Mouse (Mus musculus) embryonic facial prominence, embryonic 10.5 days (tissue): ENCODE data around the gene Arid5b. TPM values are rescaled to one million over a fixed set of nuclear protein-coding genes. Genes with fewer than 3 reads are reported as not detected.

Source experiments
- DNase-seq: peaks from one replicate; pipeline ENCODE4 v3.0.0-alpha.2; 2017; ENCODE audit warnings: low spot score
- H3K27ac ChIP-seq: fragments of 300-500 bp; sonication (generic); replicated peaks from 2 replicates; pipeline ENCODE4 v1.5.1; 2016; ENCODE audit warnings: mild to moderate bottlenecking
- H3K27me3 ChIP-seq: fragments of 300-500 bp; sonication (generic); replicated peaks from 2 replicates; pipeline ENCODE4 v1.6.1; 2016; ENCODE audit warnings: low read depth, mild to moderate bottlenecking; ENCODE audit not compliant: poor library complexity, severe bottlenecking
- H3K36me3 ChIP-seq: fragments of 300-500 bp; sonication (generic); replicated peaks from 2 replicates; pipeline ENCODE4 v1.6.1; 2016; ENCODE audit warnings: mild to moderate bottlenecking, moderate library complexity
- H3K4me1 ChIP-seq: fragments of 300-500 bp; sonication (generic); 2 replicates; pipeline ENCODE4 v1.6.1; 2016
- H3K4me3 ChIP-seq: fragments of 300-500 bp; sonication (generic); 2 replicates; pipeline ENCODE4 v1.5.1; 2016; ENCODE audit warnings: mild to moderate bottlenecking, moderate library complexity
- H3K9me3 ChIP-seq: fragments of 300-500 bp; sonication (generic); 2 replicates; pipeline ENCODE4 v1.6.1; 2016; ENCODE audit warnings: mild to moderate bottlenecking
- WGBS: fragments of 180-500 bp; shearing (Covaris S2); methylation state at CpG from one replicate; pipeline ENCODE4 v1.1.7; 2016; 5-methylcytosine and 5-hydroxymethylcytosine counted together
- polyA plus RNA-seq: library from polyadenylated mRNA; unstranded; fragments of >200 nt; fragmentation: Nextera tagmentation; extraction: Ambion mirVana; gene quantifications from 2 replicates; pipeline ENCODE4 v1.2.1, GENCODE M21; 2016

The Arid5b gene
- polyA plus RNA-seq, 1 experiment from 2014 or later: 19.7 TPM

DNA sequence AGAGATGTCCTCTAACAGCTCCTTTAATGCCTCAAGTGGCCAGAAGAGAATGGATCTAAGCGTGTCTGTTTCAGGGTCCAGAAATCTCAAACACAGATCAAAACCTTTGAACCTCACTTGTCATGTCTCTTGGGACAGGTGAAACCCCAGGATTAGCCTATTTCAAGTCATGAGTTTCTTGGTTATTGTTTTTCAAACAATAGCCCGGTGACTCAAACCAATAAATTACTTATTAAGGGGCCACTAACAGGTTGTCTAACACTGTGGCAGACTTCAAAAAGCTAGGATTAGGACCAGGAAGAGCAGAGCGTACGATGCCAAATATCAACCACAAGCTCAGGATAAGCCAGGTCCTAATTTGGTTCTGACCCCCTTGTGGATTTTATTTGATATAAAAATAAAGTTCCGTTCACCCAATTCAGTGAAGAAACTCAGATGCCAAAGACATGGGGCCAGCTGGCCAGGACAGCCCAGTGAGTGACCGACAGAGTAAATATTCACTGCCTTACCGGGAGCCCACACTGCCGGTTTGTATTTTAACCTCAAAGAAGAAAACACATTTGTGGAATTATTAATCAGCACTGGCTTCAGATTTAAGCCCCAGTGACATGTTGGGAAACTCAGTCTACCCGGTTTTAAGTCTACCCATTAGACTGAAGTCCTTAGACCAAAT, 15.1 kb downstream of the Arid5b start:
- Histone ChIP-seq H3K4me3 (no peak overlapping the region), H3K27me3 (no peaks in the 10 kb centered on the region), H3K27ac (no peak overlapping the region), H3K9me3 (no peaks in the 10 kb centered on the region), H3K36me3 (peaks cover 28% of the 10 kb centered on the region; the same call in 1 of the 2 replicates), H3K4me1 (peaks cover 12% of the 10 kb centered on the region; the same call in 1 of the 2 replicates)
- DNase-seq: no peak
- 92% methylated on average over 9 of the region's 9 CpGs for WGBS

DNA sequence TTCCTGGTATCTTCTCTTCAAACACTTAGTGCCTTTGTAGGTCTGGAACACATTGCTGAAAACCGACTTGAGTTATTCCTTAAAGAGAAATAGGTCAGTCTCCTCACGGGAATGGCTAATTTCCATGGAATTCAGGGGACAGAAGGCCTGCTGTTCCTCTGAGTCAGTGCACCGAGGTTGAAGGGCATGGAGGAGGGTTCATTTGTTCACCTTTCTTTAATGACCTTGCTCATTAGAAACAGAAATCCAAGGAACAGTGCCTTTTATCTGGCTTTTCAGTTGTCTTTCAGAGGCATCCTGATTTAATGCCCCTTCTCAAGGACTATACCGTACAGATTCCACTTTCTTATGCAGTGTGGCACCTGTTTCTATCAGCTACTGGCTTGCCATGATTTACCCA, 18.9 kb downstream of the Arid5b start:
- DNase-seq: no peak
- Histone ChIP-seq H3K4me3 (no peak overlapping the region), H3K27me3 (no peaks in the 10 kb centered on the region), H3K36me3 (peaks cover 24% of the 10 kb centered on the region; the same call in 1 of the 2 replicates), H3K9me3 (no peaks in the 10 kb centered on the region), H3K27ac (no peak overlapping the region), H3K4me1 (peaks cover 9% of the 10 kb centered on the region; the same call in 1 of the 2 replicates)
- WGBS: 43% methylated on average over 4 of the region's 4 CpGs

DNA sequence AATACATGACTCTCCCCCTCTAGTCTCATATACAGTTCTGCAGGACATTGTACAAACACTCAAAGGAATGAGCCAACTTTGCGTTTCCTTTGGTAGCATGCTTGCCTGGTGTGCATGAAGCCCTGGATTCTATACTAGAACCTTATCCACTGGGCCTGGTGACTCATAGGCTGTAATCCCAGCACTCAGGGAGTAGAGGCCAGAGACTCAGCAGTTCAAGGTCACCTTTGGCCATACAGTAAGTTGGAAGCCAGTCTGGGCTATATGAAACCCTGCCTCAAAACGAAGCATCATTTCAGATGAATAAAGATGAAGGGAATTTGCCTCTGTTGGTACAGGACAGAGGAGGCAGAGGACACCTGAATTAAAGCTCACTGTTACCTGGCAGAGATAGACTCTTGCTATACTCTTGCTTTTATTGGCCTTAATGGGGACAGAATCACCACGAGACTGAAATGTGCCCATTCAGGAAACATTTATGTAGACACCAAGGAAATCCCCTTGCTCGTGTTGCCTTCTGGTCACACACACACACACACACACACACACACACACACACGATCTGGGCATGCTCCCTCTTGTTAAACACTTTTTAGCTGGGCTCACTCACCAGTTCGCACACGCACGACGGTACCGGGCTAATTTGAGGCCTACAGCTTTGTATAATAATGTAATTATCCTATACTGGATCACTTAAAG, 21.0 kb downstream of the Arid5b start:
- peaks cover 19% of the 10 kb centered on the region; the same call in 1 of the 2 replicates for H3K36me3 ChIP-seq
- H3K9me3 ChIP-seq: no peaks in the 10 kb centered on the region
- 93% methylated on average over 10 of the region's 10 CpGs for WGBS
- no peak overlapping the region for H3K27ac ChIP-seq
- DNase-seq: no peak
- H3K4me3 ChIP-seq: no peak overlapping the region
- no peaks in the 10 kb centered on the region for H3K27me3 ChIP-seq
- peaks cover 19% of the 10 kb centered on the region; the same call in 1 of the 2 replicates for H3K4me1 ChIP-seq

DNA sequence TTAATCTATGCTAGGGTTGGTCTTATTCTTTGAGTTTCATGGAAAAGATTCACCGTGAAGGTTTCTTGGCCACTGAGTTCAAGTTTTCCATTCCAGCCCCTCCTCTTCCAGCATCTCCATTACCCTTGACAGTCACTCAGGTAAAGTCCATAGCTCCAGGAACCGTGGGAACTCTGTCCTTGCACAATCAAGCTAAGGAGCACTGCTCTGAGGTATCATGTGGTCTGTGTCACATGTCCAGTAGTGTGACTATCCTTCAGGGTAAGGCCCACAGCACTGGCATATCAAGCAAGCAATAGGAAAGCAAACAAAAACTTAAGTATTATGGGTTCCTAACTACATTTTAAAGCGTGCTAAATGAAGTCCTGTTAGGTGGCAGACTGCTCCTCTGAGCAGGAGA, 22.4 kb downstream of the Arid5b start:
- peaks cover 21% of the 10 kb centered on the region; the same call in 1 of the 2 replicates for H3K36me3 ChIP-seq
- no peak overlapping the region for H3K27ac ChIP-seq
- 87% methylated on average over 3 of the region's 3 CpGs for WGBS
- H3K4me3 ChIP-seq: no peak overlapping the region
- H3K9me3 ChIP-seq: no peaks in the 10 kb centered on the region
- H3K27me3 ChIP-seq: no peaks in the 10 kb centered on the region
- peaks cover 13% of the 10 kb centered on the region; the same call in 1 of the 2 replicates for H3K4me1 ChIP-seq
- no peak for DNase-seq

DNA sequence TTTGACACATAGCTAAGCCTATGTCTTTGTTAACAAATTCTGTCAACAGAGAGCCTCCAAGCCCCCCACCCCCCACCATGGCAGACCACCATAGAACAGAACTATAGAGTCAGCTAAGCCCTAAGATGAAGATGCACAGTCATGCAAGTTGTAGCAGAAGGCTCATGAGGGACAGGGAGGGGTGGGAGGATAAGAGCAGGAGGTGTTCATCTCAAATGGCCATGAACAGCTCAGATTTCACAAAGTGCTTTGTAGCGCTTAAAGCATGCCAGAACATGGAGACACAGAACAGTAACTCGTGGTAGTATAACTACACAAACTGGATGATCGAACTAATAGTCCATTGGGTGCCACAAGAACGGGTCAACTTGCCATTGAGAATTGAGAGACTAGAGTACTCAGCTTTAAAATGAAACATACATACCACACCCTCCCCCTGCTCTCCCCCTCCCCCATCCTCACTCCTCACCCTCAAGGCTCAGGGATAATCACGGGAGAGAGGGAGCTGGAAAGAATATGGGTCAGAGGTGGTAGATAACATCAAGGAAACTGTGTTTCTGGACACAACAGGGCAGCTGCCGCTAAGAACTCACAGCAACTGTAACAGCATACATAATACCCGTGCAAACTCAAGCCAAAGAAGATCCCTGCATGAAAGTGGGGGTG, 25.0 kb downstream of the Arid5b start:
- peaks cover 11% of the 10 kb centered on the region; the same call in 1 of the 2 replicates for H3K36me3 ChIP-seq
- peaks cover 16% of the 10 kb centered on the region; the same call in 1 of the 2 replicates for H3K4me1 ChIP-seq
- no peaks in the 10 kb centered on the region for H3K27me3 ChIP-seq
- 76% methylated on average over 7 of the region's 7 CpGs for WGBS
- no peaks in the 10 kb centered on the region for H3K9me3 ChIP-seq
- DNase-seq: no peak
- H3K4me3 ChIP-seq: no peak overlapping the region
- no peak overlapping the region for H3K27ac ChIP-seq

DNA sequence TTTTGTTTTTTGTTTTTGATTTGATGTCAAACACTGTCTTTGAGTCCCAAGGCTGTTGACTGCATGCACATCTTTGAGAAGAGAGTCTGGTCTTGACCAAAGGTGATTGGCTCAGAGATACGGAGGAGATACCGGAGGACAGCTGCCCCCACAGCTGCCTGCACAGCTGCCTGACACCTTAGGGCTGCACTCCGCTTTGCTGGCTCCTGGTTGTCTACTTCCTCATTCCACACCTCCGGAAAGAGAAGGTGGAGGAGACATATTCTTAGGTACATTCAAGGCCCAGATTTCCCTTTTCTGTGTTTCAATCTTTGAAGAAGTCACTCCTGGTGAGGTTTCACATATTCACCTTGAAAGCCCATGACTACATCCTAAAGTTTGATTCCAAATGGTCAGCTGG, 25.9 kb downstream of the Arid5b start:
- H3K27me3 ChIP-seq: no peaks in the 10 kb centered on the region
- no peaks in the 10 kb centered on the region for H3K9me3 ChIP-seq
- H3K4me3 ChIP-seq: no peak overlapping the region
- no peak for DNase-seq
- no peak overlapping the region for H3K27ac ChIP-seq
- peaks cover 24% of the 10 kb centered on the region; the same call in 1 of the 2 replicates for H3K4me1 ChIP-seq
- peaks cover 11% of the 10 kb centered on the region; the same call in 1 of the 2 replicates for H3K36me3 ChIP-seq
- 95% methylated on average over 4 of the region's 4 CpGs for WGBS

DNA sequence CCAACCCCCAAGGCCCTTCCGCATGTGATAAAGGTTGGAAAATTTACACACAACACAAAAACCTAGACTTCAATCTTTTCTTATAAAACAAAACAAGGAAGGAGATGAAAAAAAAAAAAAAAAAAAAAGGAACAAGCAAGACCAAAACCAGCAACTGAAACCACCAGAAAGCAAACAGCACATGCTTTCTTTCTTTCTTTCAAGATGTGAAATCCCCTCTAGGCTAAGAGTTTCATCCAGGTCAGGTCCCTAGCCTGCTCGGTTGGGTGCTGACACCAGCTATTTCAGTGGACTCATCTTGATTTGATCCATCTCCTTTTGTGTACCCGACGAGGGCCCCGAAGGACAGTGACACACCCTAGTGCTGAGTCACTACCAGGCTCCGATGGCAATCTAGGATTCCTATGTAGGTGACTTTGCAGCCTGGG, 29.2 kb downstream of the Arid5b start:
- Histone ChIP-seq H3K36me3 (peaks cover 7% of the 10 kb centered on the region; the same call in 1 of the 2 replicates), H3K4me1 (peaks cover 25% of the 10 kb centered on the region; the same call in 1 of the 2 replicates), H3K9me3 (no peaks in the 10 kb centered on the region), H3K4me3 (no peak overlapping the region), H3K27me3 (no peaks in the 10 kb centered on the region), H3K27ac (no peak overlapping the region)
- WGBS: 63% methylated on average over 6 of the region's 6 CpGs
- no peak for DNase-seq

DNA sequence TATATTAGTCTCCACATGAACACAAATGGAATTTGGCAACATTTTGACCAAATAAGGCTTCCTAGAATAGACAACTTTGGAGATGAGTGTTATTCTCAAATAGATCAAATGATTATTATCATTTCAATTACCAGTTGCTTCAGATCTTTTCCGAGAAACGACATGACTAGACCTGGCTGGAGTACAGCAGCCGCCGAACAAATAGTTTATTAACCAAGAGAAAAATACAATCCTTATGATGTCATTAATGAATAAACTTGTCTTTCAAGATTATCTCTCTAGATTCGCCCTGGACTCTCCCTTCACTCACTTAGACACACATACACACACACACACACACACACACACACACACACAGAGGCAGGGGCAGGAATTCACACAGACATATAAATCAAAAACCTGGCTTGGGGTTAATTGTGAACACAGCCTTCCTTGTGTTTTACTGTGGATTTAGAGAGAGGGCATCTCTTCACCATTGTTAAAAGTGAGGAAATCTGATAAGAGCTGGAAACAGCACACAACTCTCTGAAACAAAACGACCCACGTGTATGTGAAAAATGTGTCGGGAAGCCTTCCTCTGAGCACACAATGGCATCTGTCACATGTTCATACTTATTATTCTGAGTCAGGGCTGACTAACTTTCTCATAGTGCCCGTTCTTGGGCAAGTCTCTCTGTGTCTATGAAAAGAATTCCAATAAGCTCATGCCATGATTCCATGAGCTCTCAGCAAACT, 30.1 kb downstream of the Arid5b start:
- Histone ChIP-seq H3K4me1 (peaks cover 17% of the 10 kb centered on the region; the same call in 1 of the 2 replicates), H3K4me3 (no peak overlapping the region), H3K27me3 (no peaks in the 10 kb centered on the region), H3K36me3 (peaks cover 7% of the 10 kb centered on the region; the same call in 1 of the 2 replicates), H3K9me3 (no peaks in the 10 kb centered on the region), H3K27ac (no peak overlapping the region)
- 69% methylated on average over 9 of the region's 9 CpGs for WGBS
- DNase-seq: no peak

DNA sequence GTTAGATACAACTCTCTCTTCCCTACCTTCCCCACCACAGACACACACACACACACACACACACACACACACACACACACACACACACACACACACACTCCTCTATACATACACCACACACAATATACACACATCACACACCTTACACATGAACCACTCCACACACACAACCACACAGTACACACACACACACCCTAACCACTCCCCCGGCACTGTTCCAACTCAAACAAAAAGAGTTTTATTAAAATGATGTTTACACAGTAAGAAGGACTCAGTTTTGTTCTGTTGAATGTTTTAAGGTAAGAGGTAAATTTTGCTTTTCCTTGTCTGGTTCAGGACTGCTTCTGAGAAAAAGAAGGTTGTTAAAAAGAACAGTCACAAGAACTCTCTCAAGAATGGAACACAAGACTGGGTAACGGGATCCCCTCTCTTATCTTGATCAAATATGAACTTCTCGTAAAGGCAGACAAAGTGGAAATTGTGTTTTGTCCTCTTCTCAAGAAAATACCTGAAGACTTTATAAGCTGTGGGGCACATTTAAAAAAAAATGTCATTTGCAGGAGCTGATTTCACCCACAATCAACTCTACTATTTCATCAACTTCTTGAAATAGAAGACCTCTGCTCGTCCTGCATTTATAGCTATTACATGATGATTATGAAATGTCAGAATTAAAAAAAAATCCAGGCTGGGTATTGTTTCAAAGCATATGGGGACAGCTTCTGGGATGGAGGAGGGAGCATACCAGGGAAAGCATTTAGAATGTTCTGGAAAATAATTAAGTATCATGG, 30.9 kb downstream of the Arid5b start:
- DNase-seq: no peak
- H3K4me1 ChIP-seq: peaks cover 15% of the 10 kb centered on the region; the same call in 1 of the 2 replicates
- WGBS: 86% methylated on average over 4 of the region's 4 CpGs
- H3K4me3 ChIP-seq: no peak overlapping the region
- H3K9me3 ChIP-seq: no peaks in the 10 kb centered on the region
- H3K36me3 ChIP-seq: peaks cover 11% of the 10 kb centered on the region
- no peak overlapping the region for H3K27ac ChIP-seq
- H3K27me3 ChIP-seq: no peaks in the 10 kb centered on the region

DNA sequence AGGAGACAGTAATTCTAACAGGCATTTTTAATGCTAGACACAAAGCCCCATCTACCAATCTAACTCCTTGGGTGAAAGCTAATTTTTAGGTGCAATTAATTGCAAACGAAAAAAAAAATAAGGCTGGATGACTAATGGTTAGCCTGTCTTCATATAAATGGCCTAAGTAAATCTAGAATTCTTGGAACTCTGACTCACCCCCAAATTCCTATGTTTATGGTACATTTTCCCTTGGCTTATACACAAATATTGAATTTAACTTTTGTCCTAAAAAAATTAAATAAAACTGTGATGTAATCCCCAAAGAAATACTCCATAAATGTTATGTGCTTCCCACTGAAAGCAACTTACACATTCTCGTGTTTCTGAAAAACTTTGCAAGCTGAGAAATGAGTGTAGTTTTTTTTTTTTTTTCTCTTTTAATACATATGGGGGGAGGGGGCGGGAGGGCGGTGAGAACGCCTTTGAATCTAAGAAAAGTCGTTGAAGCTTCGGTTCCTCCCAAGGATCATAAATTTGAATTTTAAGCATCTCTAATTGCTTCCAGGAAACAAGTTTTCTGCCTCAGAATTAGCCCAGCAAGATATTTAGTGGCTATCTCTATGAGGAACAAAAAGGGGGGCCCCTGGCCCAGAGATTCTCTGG, 31.8 kb downstream of the Arid5b start:
- WGBS: 74% methylated on average over 7 of the region's 7 CpGs
- DNase-seq: no peak

More for the DNA sequence above, 31.8 kb downstream of the Arid5b start:
- H3K4me3 ChIP-seq: no peak overlapping the region
- no peaks in the 10 kb centered on the region for H3K9me3 ChIP-seq
- H3K36me3 ChIP-seq: peaks cover 15% of the 10 kb centered on the region
- no peaks in the 10 kb centered on the region for H3K27me3 ChIP-seq
- H3K4me1 ChIP-seq: peaks cover 15% of the 10 kb centered on the region; the same call in 1 of the 2 replicates
- no peak overlapping the region for H3K27ac ChIP-seq
